Mouse (Mus musculus) bone marrow, adult 2 months (tissue): ENCODE measurements around the gene Tmeff2.

ENCODE experiments used
- CTCF ChIP-seq: fragments of 200-500 bp; IDR thresholded peaks from 2 replicates; pipeline ENCODE4 v1.5.1; 2011; ENCODE audit warnings: low read length, control low read depth; ENCODE audit not compliant: control insufficient read depth, insufficient read depth
- POLR2A ChIP-seq: fragments of 200-500 bp; IDR thresholded peaks from 2 replicates; pipeline ENCODE4 v1.6.1; 2011; ENCODE audit warnings: low read depth, mild to moderate bottlenecking, control low read depth, low read length, borderline replicate concordance; ENCODE audit not compliant: control insufficient read depth

DNA sequence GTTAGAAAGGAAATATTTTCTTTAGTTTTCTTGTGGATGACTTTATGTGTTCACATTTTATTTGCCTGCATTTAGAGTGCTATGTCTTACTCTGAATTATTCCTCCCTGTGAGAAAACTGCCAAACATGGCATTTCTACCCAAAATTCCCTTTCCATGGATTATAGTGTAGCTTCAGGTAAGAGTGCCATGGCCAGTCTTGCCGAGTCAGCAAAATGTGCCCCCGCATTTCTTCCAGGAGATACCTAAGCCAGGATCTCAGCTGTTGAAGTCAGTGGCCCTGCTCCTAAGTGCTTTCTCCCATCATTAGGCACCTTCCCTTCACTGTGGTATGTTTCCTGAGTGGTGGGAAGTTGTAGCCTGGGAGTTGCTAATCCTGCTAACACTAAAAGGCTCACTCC is 168.8 kb downstream of the Tmeff2 start:
- no peak for TF ChIP-seq CTCF
- TF ChIP-seq POLR2A: no peak
